ENCODE assay signal across 17 mouse cellular contexts in genomic region chr12:107181291-107181690, GRCm38 (mm10).
DNase-seq lines count a peak whose midpoint lies in the region; ATAC-seq and TF ChIP-seq lines count a peak whose summit lies in the region.
"Had no signal": no experiment of that assay in that cellular context is flagged by ENCODE, and none has a peak within 500 bp of the region (broad histone marks: within the 10 kb centered on the region; RNA-seq: fewer than 3 reads in every experiment).

No protein-coding gene starts in this region.

- no peak for ATAC-seq in lung, embryonic 14.5 days (ENCODE audit: insufficient read depth)
- ATAC-seq: forebrain, postnatal 0 days; intestine, embryonic 16.5 days had no signal

- TF ChIP-seq POLR2A in brain, embryonic 14.5 days (IDR thresholded peaks at IDR 0.05; ENCODE audit: borderline replicate concordance, extremely low read depth, insufficient read depth, insufficient read length, poor library complexity, severe bottlenecking), result no peak

- H3K4me2 ChIP-seq in lung, embryonic 14.5 days, result no peak overlapping the region
- H3K4me2 ChIP-seq: forebrain, embryonic 12.5 days; heart, embryonic 13.5 days; hindbrain, embryonic 12.5 days had no signal

- no peaks in the 10 kb centered on the region for H3K4me1 ChIP-seq in lung, embryonic 14.5 days (ENCODE audit: insufficient read depth)
- H3K4me1 ChIP-seq: heart, embryonic 13.5 days had no signal

- no peaks in the 10 kb centered on the region for H3K36me3 ChIP-seq in lung, embryonic 14.5 days (ENCODE audit: insufficient read depth)
- H3K36me3 ChIP-seq: forebrain, embryonic 12.5 days; heart, embryonic 13.5 days; hindbrain, embryonic 12.5 days had no signal

- H3K4me3 ChIP-seq in lung, embryonic 14.5 days (ENCODE audit: low read depth, low read length), result no peak overlapping the region
- H3K4me3 ChIP-seq: forebrain, embryonic 12.5 days; heart, embryonic 13.5 days; hindbrain, embryonic 12.5 days had no signal

- H3K27me3 ChIP-seq in lung, embryonic 14.5 days (ENCODE audit: insufficient read depth, low read length), result no peaks in the 10 kb centered on the region
- H3K27me3 ChIP-seq: forebrain, embryonic 12.5 days; hindbrain, embryonic 12.5 days had no signal

- WGBS in lung, embryonic 14.5 days, result 61% methylated on average over 9 of the region's 9 CpGs

- peak; percentile 56 to 59 for DNase-seq in cerebellum, postnatal 10 days
- no peak for DNase-seq in cerebellum, adult 11 months
- peak; percentile 59 for DNase-seq in heart, adult 11 months
- no peak for DNase-seq in heart, adult 18-20 months
- DNase-seq in lung, embryonic 14.5 days, result peak; percentile 3
- DNase-seq in lung, postnatal 14 days, result no peak
- DNase-seq in brain, embryonic 14.5 days (ENCODE audit: low read depth), result peak; percentile 40
- DNase-seq: adrenal gland, adult 2 months; adrenal gland, postnatal 25 days; cerebellum, adult 9-10 months; forebrain, postnatal 0 days; gastrocnemius, postnatal 14 days; heart, postnatal 36 days had no signal

- TF ChIP-seq CTCF in lung, embryonic 14.5 days (IDR thresholded peaks at IDR 0.05; ENCODE audit: low read depth), result no peak
- no peak for TF ChIP-seq CTCF in brain, embryonic 14.5 days (IDR thresholded peaks at IDR 0.05; ENCODE audit: borderline replicate concordance, extremely low read depth, insufficient read depth, insufficient read length)

- H3K27ac ChIP-seq in lung, embryonic 14.5 days (ENCODE audit: low read depth), result no peak overlapping the region
- H3K27ac ChIP-seq: forebrain, embryonic 12.5 days; heart, embryonic 13.5 days; hindbrain, embryonic 12.5 days had no signal

- no peaks in the 10 kb centered on the region for H3K9me3 ChIP-seq in lung, embryonic 14.5 days (ENCODE audit: low read depth, low read length)
- H3K9me3 ChIP-seq: forebrain, embryonic 12.5 days; heart, embryonic 13.5 days; hindbrain, embryonic 12.5 days had no signal

- H3K9ac ChIP-seq in lung, embryonic 14.5 days, result no peak overlapping the region
- H3K9ac ChIP-seq: forebrain, embryonic 12.5 days; forebrain, postnatal 0 days; heart, embryonic 13.5 days; hindbrain, embryonic 12.5 days had no signal

Comparison
In these comparisons a context has a peak if more than half of its experiments do, and no peak if none do; other contexts are left out.
1. DNase-seq: peak in cerebellum, postnatal 10 days (2 of 2), heart, adult 11 months (single experiment), lung, embryonic 14.5 days (single experiment) and brain, embryonic 14.5 days (single experiment); none in cerebellum, adult 11 months (single experiment), heart, adult 18-20 months (0 of 2) and lung, postnatal 14 days (single experiment).